Mouse (Mus musculus): ENCODE measurements at regions not wholly inside any gene's neighbourhood (a gene's known extent, or its start where the extent isn't known, plus 50 kb on each side); places are given as distances from the start of the nearest gene placed in this dataset.
"Not testable (repeated sequence)": the region's sequence is repeated elsewhere in the genome, so short reads cannot be mapped to it uniquely, and the experiment has no call there.

- DNase-seq (ENCODE audit: low read depth, low spot score): no peak
Observed at GRCm38 (mm10) chr10:103910098-103910497, 232.7 kb upstream of the Gm21293 start.

DNA sequence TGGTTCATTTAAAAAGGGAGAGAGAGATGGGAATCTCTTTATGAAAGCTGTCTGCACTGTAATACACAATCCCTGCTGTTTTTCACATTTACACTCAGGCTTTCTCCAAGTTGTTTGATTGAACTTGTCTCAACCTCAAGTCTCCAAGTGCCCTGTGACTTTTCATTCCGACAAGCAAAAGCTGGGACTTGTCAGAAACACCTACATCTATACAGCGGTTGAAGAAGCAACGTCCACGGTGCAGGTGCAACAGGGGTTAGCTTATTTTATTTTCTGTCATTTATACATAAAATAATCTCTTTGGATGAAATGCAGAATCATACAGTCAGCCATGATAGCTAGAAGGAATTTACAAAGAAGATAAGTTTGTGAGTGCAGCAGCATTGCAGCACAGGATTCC, 184.6 kb upstream of the Gm21293 start:
- no peak for DNase-seq (ENCODE audit: low read depth, low spot score)

- DNase-seq (ENCODE audit: low read depth, low spot score): no peak
Observed at GRCm38 (mm10) chr10:103976059-103976458, 166.7 kb upstream of the Gm21293 start.

GRCm38 (mm10) chr10:103984287-103984956, 158.4 kb upstream of the Gm21293 start:
- DNase-seq (ENCODE audit: low read depth, low spot score): no peak

DNA sequence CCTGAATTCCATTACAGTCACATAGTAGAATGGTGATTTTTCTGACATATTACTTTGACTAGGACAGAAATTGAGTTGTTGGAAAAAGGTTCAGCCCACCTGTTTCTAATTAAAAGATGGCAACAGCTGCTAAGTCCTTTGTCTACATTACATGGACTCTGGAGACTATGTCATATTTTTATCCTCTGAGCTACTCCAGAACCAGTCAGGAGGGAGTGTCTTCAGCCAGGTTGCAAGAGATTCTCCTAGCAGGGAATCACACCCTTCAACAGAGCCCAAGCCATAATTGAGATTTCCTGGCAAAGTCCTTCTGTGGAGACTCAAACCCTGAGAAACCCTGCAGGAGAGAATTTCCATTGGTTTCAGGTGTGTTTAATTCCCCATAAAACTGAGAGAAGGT, 123.2 kb upstream of the Gm21293 start:
- DNase-seq (ENCODE audit: low read depth, low spot score): no peak

- no peak for DNase-seq (ENCODE audit: low read depth, low spot score)
Observed at GRCm38 (mm10) chr10:104021593-104021992, 121.2 kb upstream of the Gm21293 start.

GRCm38 (mm10) chr10:104028162-104028561, 114.6 kb upstream of the Gm21293 start:
- DNase-seq (ENCODE audit: low read depth, low spot score): no peak

GRCm38 (mm10) chr10:104032771-104033170, 110.0 kb upstream of the Gm21293 start:
- no peak for DNase-seq (ENCODE audit: low read depth, low spot score)

DNA sequence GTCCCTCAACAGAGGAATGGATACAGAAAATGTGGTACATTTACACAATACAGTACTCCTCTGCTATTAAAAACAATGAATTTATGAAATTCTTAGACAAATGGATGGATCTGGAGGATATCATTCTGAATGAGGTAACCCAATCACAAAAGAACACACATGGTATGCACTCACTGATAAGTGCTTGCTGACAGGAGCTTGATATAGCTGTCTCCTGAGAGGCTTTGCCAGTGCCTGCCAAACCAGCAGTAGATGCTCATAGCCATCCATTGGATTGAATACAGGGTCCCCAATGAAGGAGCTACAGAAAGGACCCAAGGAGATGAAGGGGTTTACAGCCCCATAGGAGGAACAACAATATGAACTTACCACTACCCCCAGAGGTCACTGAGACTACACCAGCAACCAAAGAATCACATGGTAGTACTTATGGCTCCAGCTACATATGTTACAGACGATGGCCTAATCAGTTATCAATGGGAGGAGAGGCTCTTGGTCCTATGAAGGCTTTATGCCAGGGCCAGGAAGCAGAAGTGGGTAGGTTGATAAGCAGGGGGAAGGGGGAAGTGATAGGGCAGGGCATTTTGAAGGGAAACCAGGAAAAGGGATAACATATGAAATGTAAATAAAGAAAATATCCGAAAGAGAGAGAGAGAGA, 100.9 kb upstream of the Gm21293 start:
- not testable (repeated sequence) for DNase-seq (ENCODE audit: low read depth, low spot score)

GRCm38 (mm10) chr10:104042387-104042775, 100.4 kb upstream of the Gm21293 start:
- DNase-seq (ENCODE audit: low read depth, low spot score): no peak

DNA sequence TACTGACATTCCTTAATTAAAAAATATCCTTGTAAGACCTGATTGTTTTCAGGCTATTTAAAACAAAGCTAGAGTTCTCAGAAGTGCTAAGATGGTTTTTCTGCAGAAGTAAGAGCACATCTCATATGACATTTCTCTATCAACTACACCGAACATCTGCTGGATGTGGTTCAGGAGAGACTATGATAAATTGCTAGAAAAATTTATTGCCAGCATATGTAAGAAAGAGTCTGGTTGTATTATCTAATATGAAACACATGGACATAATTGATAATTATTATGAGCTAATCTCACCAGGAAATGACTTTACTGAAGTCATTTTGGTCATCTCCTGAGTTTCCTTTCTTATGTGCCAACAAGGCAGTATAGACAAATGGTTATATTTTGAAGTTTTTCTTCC, 99.2 kb upstream of the Gm21293 start:
- no peak for DNase-seq (ENCODE audit: low read depth, low spot score)
